Mouse (Mus musculus) adrenal gland, adult 18-20 months (tissue): ENCODE results near the gene Ggt5. TPM values are rescaled to one million over a fixed set of nuclear protein-coding genes. Genes with fewer than 3 reads are reported as not detected.

ENCODE experiments used
- DNase-seq, 2 experiments: peaks; one replicate each; pipeline ENCODE4 v3.0.0; 2021 to 2022; ENCODE audit warnings: low spot score in 2 of 2
- total RNA-seq, 2 experiments: library from RNA; stranded (reverse); gene quantifications; 1 replicate in 1 of 2; 2 replicates in 1 of 2; pipeline ENCODE4 v1.2.3; 2021

Gene Ggt5
- total RNA-seq, 2 experiments from 2014 or later, result 3.7 to 5.2 TPM

GRCm38 (mm10) chr10:75616044-75616443, 26.9 kb downstream of the Ggt5 start:
- DNase-seq, result no peak

- no peak for DNase-seq
These were observed 31.7 kb downstream of the Ggt5 start for GRCm38 (mm10) chr10:75620818-75621217.

GRCm38 (mm10) chr10:75625920-75626319, 36.8 kb downstream of the Ggt5 start:
- no peak for DNase-seq

GRCm38 (mm10) chr10:75626991-75627390, 37.9 kb downstream of the Ggt5 start:
- peak in 1 of 2 experiments; percentile 17 for DNase-seq

GRCm38 (mm10) chr10:75627490-75627889, 38.4 kb downstream of the Ggt5 start:
- DNase-seq, result peak; percentile 40 to 49

GRCm38 (mm10) chr10:75632633-75633032, 43.5 kb downstream of the Ggt5 start:
- no peak for DNase-seq

- DNase-seq, result no peak
These were observed 43.9 kb downstream of the Ggt5 start for GRCm38 (mm10) chr10:75633048-75633447.

- DNase-seq, result no peak
These were observed 44.5 kb downstream of the Ggt5 start for GRCm38 (mm10) chr10:75633576-75634139.

- DNase-seq, result no peak
These were observed 45.5 kb downstream of the Ggt5 start for GRCm38 (mm10) chr10:75634610-75635009.

- no peak for DNase-seq
These were observed 46.0 kb downstream of the Ggt5 start for GRCm38 (mm10) chr10:75635019-75635692.

- DNase-seq, result peak; percentile 85 to 89
These were observed 46.5 kb downstream of the Ggt5 start for GRCm38 (mm10) chr10:75635693-75636055.

- DNase-seq, result no peak
These were observed 47.1 kb downstream of the Ggt5 start for GRCm38 (mm10) chr10:75636084-75636786.

- no peak for DNase-seq
These were observed 48.6 kb downstream of the Ggt5 start for GRCm38 (mm10) chr10:75637711-75638110.

GRCm38 (mm10) chr10:75641721-75642222, 52.6 kb downstream of the Ggt5 start:
- DNase-seq, result no peak

GRCm38 (mm10) chr10:75642436-75642835, 53.3 kb downstream of the Ggt5 start:
- DNase-seq, result no peak

- no peak for DNase-seq
These were observed 53.8 kb downstream of the Ggt5 start for GRCm38 (mm10) chr10:75642891-75643290.

- peak; percentile 38 to 43 for DNase-seq
These were observed 54.7 kb downstream of the Ggt5 start, which contains the start of gene Susd2 for GRCm38 (mm10) chr10:75643741-75644343. TSS of gene Susd2 (minus strand) at chr10:75644008.

GRCm38 (mm10) chr10:75645616-75646015, 56.5 kb downstream of the Ggt5 start:
- DNase-seq, result no peak

GRCm38 (mm10) chr10:75646406-75646805, 57.3 kb downstream of the Ggt5 start:
- no peak for DNase-seq

GRCm38 (mm10) chr10:75647362-75647761, 58.2 kb downstream of the Ggt5 start:
- DNase-seq, result no peak

GRCm38 (mm10) chr10:75648091-75648490, 59.0 kb downstream of the Ggt5 start:
- no peak for DNase-seq

- no peak for DNase-seq
These were observed 59.9 kb downstream of the Ggt5 start for GRCm38 (mm10) chr10:75649001-75649400.
